Comparison of ENCODE assay signal across 15 mouse cellular contexts in the genomic region with DNA sequence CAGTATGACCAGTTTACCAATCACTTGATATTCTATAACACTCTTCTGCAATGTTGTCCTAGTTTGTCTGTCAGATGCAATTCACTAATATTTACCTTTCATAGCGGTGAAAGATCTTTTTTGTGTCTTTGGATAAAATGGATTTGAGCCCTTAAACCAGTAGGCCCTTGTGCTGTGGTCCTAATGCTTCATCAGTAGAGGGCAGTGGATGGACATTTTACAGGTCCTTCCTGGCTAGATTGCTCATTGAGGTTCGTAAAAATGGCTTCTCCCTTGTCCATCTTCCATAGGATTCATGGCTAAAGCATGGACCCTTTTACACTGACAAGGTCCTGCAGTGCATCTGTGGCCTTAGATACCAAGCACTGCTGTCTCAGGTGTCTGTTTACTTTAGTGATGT.
DNase-seq lines count a peak whose midpoint lies in the region; ATAC-seq and TF ChIP-seq lines count a peak whose summit lies in the region.
"Had no signal": no experiment of that assay in that cellular context is flagged by ENCODE, and none has a peak within 500 bp of the region (broad histone marks: within the 10 kb centered on the region; RNA-seq: fewer than 3 reads in every experiment).

No protein-coding gene starts in this region.

- TF ChIP-seq CTCF in stomach, postnatal 0 days (IDR thresholded peaks at IDR 0.05; ENCODE audit: low read depth) = peak; percentile 61

- H3K4me2 ChIP-seq in kidney, embryonic 14.5 days (replicated peaks; ENCODE audit: low read depth, low read length) = no peak overlapping the region
- H3K4me2 ChIP-seq in midbrain, embryonic 14.5 days (ENCODE audit: low read length) = no peak overlapping the region
- no peak overlapping the region for H3K4me2 ChIP-seq in midbrain, embryonic 13.5 days (replicated peaks)
- H3K4me2 ChIP-seq in stomach, postnatal 0 days (replicated peaks; ENCODE audit: low read depth) = no peak overlapping the region
- H3K4me2 ChIP-seq: heart, embryonic 15.5 days; liver, embryonic 15.5 days; midbrain, embryonic 11.5 days had no signal

- no peaks in the 10 kb centered on the region for H3K27me3 ChIP-seq in kidney, embryonic 14.5 days (ENCODE audit: control insufficient read depth, insufficient read depth, low read length)
- no peaks in the 10 kb centered on the region for H3K27me3 ChIP-seq in midbrain, embryonic 14.5 days (ENCODE audit: control insufficient read depth, insufficient read depth, low read length)
- no peaks in the 10 kb centered on the region for H3K27me3 ChIP-seq in midbrain, embryonic 13.5 days
- H3K27me3 ChIP-seq in stomach, postnatal 0 days (ENCODE audit: control insufficient read depth, insufficient read depth, low read length) = no peaks in the 10 kb centered on the region
- H3K27me3 ChIP-seq: heart, embryonic 15.5 days; liver, embryonic 15.5 days had no signal

- no peak for TF ChIP-seq EP300 in stomach, postnatal 0 days (optimal IDR thresholded peaks at IDR 0.05)

- DNase-seq in cerebellum, postnatal 10 days = peak; percentile 37 to 47
- DNase-seq in cerebellum, postnatal 25 days = no peak
- peak; percentile 6 for DNase-seq in kidney, adult 18-20 months
- DNase-seq in midbrain, embryonic 14.5 days = peak; percentile 40
- no peak for DNase-seq in stomach, postnatal 0 days (ENCODE audit: low spot score)
- DNase-seq in neural tube, embryonic 10.5 days (ENCODE audit: extremely low spot score, low spot score) = no peak
- DNase-seq: adrenal gland, postnatal 36 days; cerebellum, adult 11-12 months; gastrocnemius, postnatal 36 days had no signal

- no peak overlapping the region for H3K4me3 ChIP-seq in kidney, embryonic 14.5 days (ENCODE audit: low read length)
- no peak overlapping the region for H3K4me3 ChIP-seq in midbrain, embryonic 14.5 days (replicated peaks; ENCODE audit: low read depth, low read length)
- H3K4me3 ChIP-seq in midbrain, embryonic 13.5 days (replicated peaks) = no peak overlapping the region
- H3K4me3 ChIP-seq in stomach, postnatal 0 days (ENCODE audit: low read depth, low read length) = no peak overlapping the region
- H3K4me3 ChIP-seq: heart, embryonic 15.5 days; limb, embryonic 10.5 days; liver, embryonic 15.5 days had no signal

- no peaks in the 10 kb centered on the region for H3K9me3 ChIP-seq in kidney, embryonic 14.5 days (ENCODE audit: control insufficient read depth, low read length)
- no peaks in the 10 kb centered on the region for H3K9me3 ChIP-seq in midbrain, embryonic 14.5 days (ENCODE audit: control insufficient read depth, low read length)
- no peaks in the 10 kb centered on the region for H3K9me3 ChIP-seq in midbrain, embryonic 13.5 days
- no peaks in the 10 kb centered on the region for H3K9me3 ChIP-seq in stomach, postnatal 0 days (ENCODE audit: control insufficient read depth, low read length)
- H3K9me3 ChIP-seq: heart, embryonic 15.5 days; limb, embryonic 10.5 days; liver, embryonic 15.5 days had no signal

- H3K27ac ChIP-seq in kidney, embryonic 14.5 days (ENCODE audit: low read depth, low read length) = no peak overlapping the region
- H3K27ac ChIP-seq in midbrain, embryonic 14.5 days (replicated peaks; ENCODE audit: low read depth, low read length) = no peak overlapping the region
- H3K27ac ChIP-seq in midbrain, embryonic 13.5 days = no peak overlapping the region
- H3K27ac ChIP-seq in stomach, postnatal 0 days (replicated peaks) = no peak overlapping the region
- H3K27ac ChIP-seq: heart, embryonic 15.5 days; limb, embryonic 10.5 days; liver, embryonic 15.5 days had no signal

- ATAC-seq in kidney, embryonic 14.5 days (ENCODE audit: low FRiP score, low TSS enrichment) = no peak
- no peak for ATAC-seq in midbrain, embryonic 14.5 days (ENCODE audit: low FRiP score, low TSS enrichment)
- ATAC-seq in midbrain, embryonic 13.5 days = no peak
- no peak for ATAC-seq in stomach, postnatal 0 days (ENCODE audit: low FRiP score, low TSS enrichment)

- H3K9ac ChIP-seq in kidney, embryonic 14.5 days (ENCODE audit: low read depth, low read length) = no peak overlapping the region
- H3K9ac ChIP-seq in midbrain, embryonic 14.5 days (replicated peaks; ENCODE audit: low read length) = no peak overlapping the region
- no peak overlapping the region for H3K9ac ChIP-seq in midbrain, embryonic 13.5 days (replicated peaks)
- H3K9ac ChIP-seq in stomach, postnatal 0 days (ENCODE audit: low read length) = no peak overlapping the region
- H3K9ac ChIP-seq: heart, embryonic 15.5 days; liver, embryonic 15.5 days had no signal

- no peaks in the 10 kb centered on the region for H3K4me1 ChIP-seq in kidney, embryonic 14.5 days (ENCODE audit: control insufficient read depth, insufficient read depth, low read length)
- no peaks in the 10 kb centered on the region for H3K4me1 ChIP-seq in midbrain, embryonic 14.5 days (ENCODE audit: control insufficient read depth, insufficient read depth, low read length)
- no peaks in the 10 kb centered on the region for H3K4me1 ChIP-seq in midbrain, embryonic 13.5 days (replicated peaks)
- no peaks in the 10 kb centered on the region for H3K4me1 ChIP-seq in stomach, postnatal 0 days (replicated peaks; ENCODE audit: control insufficient read depth, insufficient read depth)
- H3K4me1 ChIP-seq: heart, embryonic 15.5 days; limb, embryonic 10.5 days; liver, embryonic 15.5 days had no signal

- no peaks in the 10 kb centered on the region for H3K36me3 ChIP-seq in kidney, embryonic 14.5 days (ENCODE audit: control insufficient read depth, insufficient read depth, low read length)
- no peaks in the 10 kb centered on the region for H3K36me3 ChIP-seq in midbrain, embryonic 14.5 days (ENCODE audit: control insufficient read depth, insufficient read depth, low read length)
- no peaks in the 10 kb centered on the region for H3K36me3 ChIP-seq in midbrain, embryonic 13.5 days
- H3K36me3 ChIP-seq in stomach, postnatal 0 days (ENCODE audit: control insufficient read depth, insufficient read depth, low read length) = no peaks in the 10 kb centered on the region
- H3K36me3 ChIP-seq: heart, embryonic 15.5 days; limb, embryonic 10.5 days; liver, embryonic 15.5 days had no signal

- 61% methylated on average over 2 of the region's 2 CpGs for WGBS in kidney, embryonic 14.5 days
- WGBS in midbrain, embryonic 14.5 days = 82% methylated on average over 2 of the region's 2 CpGs
- WGBS in midbrain, embryonic 13.5 days = 78% methylated on average over 2 of the region's 2 CpGs
- 71% methylated on average over 2 of the region's 2 CpGs for WGBS in stomach, postnatal 0 days

Comparison
In these comparisons a context has a peak if more than half of its experiments do, and no peak if none do; other contexts are left out.
1. DNase-seq: peak in cerebellum, postnatal 10 days (2 of 2), kidney, adult 18-20 months (single experiment) and midbrain, embryonic 14.5 days (single experiment); none in cerebellum, postnatal 25 days (0 of 2), stomach, postnatal 0 days (single experiment) and neural tube, embryonic 10.5 days (single experiment).